In the genomic region with DNA sequence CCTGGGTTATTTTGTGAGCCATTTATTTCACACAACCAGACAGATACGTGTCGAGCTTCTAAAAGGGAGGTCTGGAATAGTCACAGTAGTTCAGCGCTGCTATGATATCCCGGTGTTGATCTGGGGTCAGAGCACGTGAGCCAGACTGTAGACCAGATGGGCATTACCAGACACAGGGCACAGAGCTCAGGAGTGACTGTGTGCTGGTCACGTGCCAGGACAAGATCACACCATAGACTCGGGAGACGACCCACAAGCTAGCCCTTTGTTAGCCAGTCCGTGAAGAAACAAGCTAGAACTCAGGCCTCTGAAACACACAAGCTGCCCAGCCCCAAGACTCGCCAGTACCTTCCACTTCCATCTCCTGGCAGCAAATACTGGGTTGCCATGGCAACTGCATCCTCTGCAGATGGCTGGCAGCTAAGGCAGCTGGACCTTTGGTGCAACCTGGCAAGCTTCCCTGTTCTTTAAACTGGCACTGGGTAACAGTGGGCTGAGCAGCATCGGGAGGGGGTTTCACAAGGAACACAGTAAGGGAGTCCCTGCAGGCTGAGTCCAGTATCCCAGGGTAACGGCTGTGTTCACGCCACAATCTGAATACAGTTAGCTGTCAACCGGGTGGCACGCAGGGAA, we compare ENCODE assay signal across 10 mouse cellular contexts.
DNase-seq lines count a peak whose midpoint lies in the region; ATAC-seq lines count a peak whose summit lies in the region.
"Had no signal": no experiment of that assay in that cellular context is flagged by ENCODE, and none has a peak within 500 bp of the region (broad histone marks: within the 10 kb centered on the region; RNA-seq: fewer than 3 reads in every experiment).

No protein-coding gene starts in this region.

- peak; percentile 92 for ATAC-seq in forebrain, embryonic 14.5 days
- peak; percentile 83 for ATAC-seq in neural tube, embryonic 12.5 days (ENCODE audit: low FRiP score, low read depth)
- no peak for ATAC-seq in intestine, embryonic 16.5 days

- H3K9ac ChIP-seq in forebrain, embryonic 14.5 days (ENCODE audit: low read length), result no peak overlapping the region
- H3K9ac ChIP-seq in neural tube, embryonic 12.5 days, result no peak overlapping the region
- no peak overlapping the region for H3K9ac ChIP-seq in intestine, embryonic 16.5 days (ENCODE audit: low read depth, low read length)

- H3K27me3 ChIP-seq in forebrain, embryonic 14.5 days (replicated peaks; ENCODE audit: control insufficient read depth, insufficient read depth, low read length), result no peaks in the 10 kb centered on the region
- H3K27me3 ChIP-seq in neural tube, embryonic 12.5 days (replicated peaks), result no peaks in the 10 kb centered on the region
- no peaks in the 10 kb centered on the region for H3K27me3 ChIP-seq in intestine, embryonic 16.5 days (replicated peaks; ENCODE audit: control insufficient read depth, insufficient read depth, low read length)

- H3K36me3 ChIP-seq in forebrain, embryonic 14.5 days (ENCODE audit: control insufficient read depth, insufficient read depth, low read length), result peaks cover 46% of the 10 kb centered on the region
- peaks cover 60% of the 10 kb centered on the region for H3K36me3 ChIP-seq in neural tube, embryonic 12.5 days
- peaks cover 19% of the 10 kb centered on the region for H3K36me3 ChIP-seq in intestine, embryonic 16.5 days (ENCODE audit: control insufficient read depth, insufficient read depth, low read length)

- H3K4me1 ChIP-seq in forebrain, embryonic 14.5 days (ENCODE audit: control insufficient read depth, insufficient read depth, low read length), result peaks cover 17% of the 10 kb centered on the region
- H3K4me1 ChIP-seq in neural tube, embryonic 12.5 days, result peaks cover 11% of the 10 kb centered on the region
- H3K4me1 ChIP-seq in intestine, embryonic 16.5 days (ENCODE audit: control insufficient read depth, insufficient read depth, low read length), result peaks cover 8% of the 10 kb centered on the region; the same call in 1 of the 2 replicates
- H3K4me1 ChIP-seq: megakaryocyte, embryonic 14.5 days had no signal

- H3K9me3 ChIP-seq in forebrain, embryonic 14.5 days (replicated peaks; ENCODE audit: control insufficient read depth, low read length), result no peaks in the 10 kb centered on the region; the same call in 1 of the 2 replicates
- no peaks in the 10 kb centered on the region for H3K9me3 ChIP-seq in neural tube, embryonic 12.5 days
- H3K9me3 ChIP-seq in intestine, embryonic 16.5 days (ENCODE audit: control insufficient read depth, low read length), result no peaks in the 10 kb centered on the region

- no peak overlapping the region for H3K4me3 ChIP-seq in forebrain, embryonic 14.5 days (ENCODE audit: low read depth, low read length)
- no peak overlapping the region for H3K4me3 ChIP-seq in neural tube, embryonic 12.5 days
- H3K4me3 ChIP-seq in intestine, embryonic 16.5 days (ENCODE audit: low read length), result no peak overlapping the region

- H3K4me2 ChIP-seq in forebrain, embryonic 14.5 days (ENCODE audit: low read length), result peak overlapping the region; percentile 16; the same call in 1 of the 2 replicates
- no peak overlapping the region; the same call in 1 of the 2 replicates for H3K4me2 ChIP-seq in neural tube, embryonic 12.5 days (replicated peaks)
- H3K4me2 ChIP-seq in intestine, embryonic 16.5 days (ENCODE audit: low read depth, low read length), result no peak overlapping the region

- peak; percentile 80 for DNase-seq in cerebellum, adult 11 months
- peak; percentile 97 for DNase-seq in forebrain, embryonic 14.5 days (ENCODE audit: low spot score)
- DNase-seq in layer of hippocampus, adult 9-10 months (ENCODE audit: low spot score), result peak; percentile 32
- DNase-seq in lung, adult 18-20 months, result no peak
- DNase-seq in liver, result no peak
- DNase-seq in urinary bladder, postnatal 36 days (ENCODE audit: low spot score in 2 of 2), result no peak
- DNase-seq: adrenal gland, adult 2 months had no signal

- H3K27ac ChIP-seq in forebrain, embryonic 14.5 days (ENCODE audit: low read depth, low read length), result peak overlapping the region; percentile 96
- H3K27ac ChIP-seq in neural tube, embryonic 12.5 days, result peak overlapping the region; percentile 57
- no peak overlapping the region for H3K27ac ChIP-seq in intestine, embryonic 16.5 days (ENCODE audit: low read length)

- 30% methylated on average over 15 of the region's 15 CpGs for WGBS in forebrain, embryonic 14.5 days
- 58% methylated on average over 15 of the region's 15 CpGs for WGBS in neural tube, embryonic 12.5 days
- 84% methylated on average over 15 of the region's 15 CpGs for WGBS in intestine, embryonic 16.5 days

Comparison
In these comparisons a context has a peak if more than half of its experiments do, and no peak if none do; other contexts are left out.
1. DNase-seq: peak in cerebellum, adult 11 months (single experiment), forebrain, embryonic 14.5 days (single experiment) and layer of hippocampus, adult 9-10 months (single experiment); none in lung, adult 18-20 months (0 of 2), liver (single experiment) and urinary bladder, postnatal 36 days (0 of 2).